Mouse (Mus musculus): ENCODE data around the gene Dnase1l1. TPM values are rescaled to one million over a fixed set of nuclear protein-coding genes. Genes with fewer than 3 reads are reported as not detected.

Dnase1l1 gene
- polyA plus RNA-seq (2016; fragmentation: Nextera tagmentation; extraction: Ambion mirVana) = 9.9 and 11.6 TPM in 2 replicates

GRCm38 (mm10) chrX:74281732-74282394 is at the start of gene Dnase1l1, which contains the start of gene Taz:
Gene Dnase1l1 (minus strand): TSS chrX:74282337.
Gene Taz (plus strand): TSS chrX:74281912.
- H3K4me3 ChIP-seq (replicated peaks) = peak within 1 kb of the TSS; percentile 60
- H3K4me2 ChIP-seq = peak within 1 kb of the TSS; percentile 69
- WGBS = 14% methylated on average over 16 of the region's 16 CpGs
- no peaks in the 10 kb centered on the region for H3K36me3 ChIP-seq
- no peaks in the 10 kb centered on the region for H3K9me3 ChIP-seq
- peak within 1 kb of the TSS; percentile 73 for H3K9ac ChIP-seq (replicated peaks)
- peak; percentile 92 for ATAC-seq (ENCODE audit: insufficient number of reproducible peaks, insufficient read depth, low FRiP score, low TSS enrichment, low read depth)
- peak within 1 kb of the TSS; percentile 84 for H3K27ac ChIP-seq
- peaks cover 10% of the 10 kb centered on the region; the same call in 1 of the 2 replicates for H3K4me1 ChIP-seq (replicated peaks)
- H3K27me3 ChIP-seq = peaks cover 17% of the 10 kb centered on the region

GRCm38 (mm10) chrX:74330166-74330930 is 48.2 kb upstream of the Dnase1l1 start:
- 49% methylated on average over 2 of the region's 2 CpGs for WGBS
- no peaks in the 10 kb centered on the region for H3K27me3 ChIP-seq
- ATAC-seq (ENCODE audit: insufficient number of reproducible peaks, insufficient read depth, low FRiP score, low TSS enrichment, low read depth) = no peak
- H3K4me2 ChIP-seq = peak overlapping the region; percentile 66
- peak overlapping the region; percentile 60; the same call in 1 of the 2 replicates for H3K9ac ChIP-seq (replicated peaks)
- peaks cover 34% of the 10 kb centered on the region for H3K36me3 ChIP-seq
- H3K4me3 ChIP-seq (replicated peaks) = peak overlapping the region; percentile 49
- H3K4me1 ChIP-seq (replicated peaks) = no peaks in the 10 kb centered on the region; the same call in none of the 2 replicates
- H3K27ac ChIP-seq = no peak overlapping the region
- no peaks in the 10 kb centered on the region for H3K9me3 ChIP-seq

GRCm38 (mm10) chrX:74329215-74329671 is 47.1 kb upstream of the Dnase1l1 start:
- peak overlapping the region; percentile 66 for H3K4me2 ChIP-seq
- H3K9me3 ChIP-seq = no peaks in the 10 kb centered on the region
- peak overlapping the region; percentile 60 for H3K9ac ChIP-seq (replicated peaks)
- ATAC-seq (ENCODE audit: insufficient number of reproducible peaks, insufficient read depth, low FRiP score, low TSS enrichment, low read depth) = peak; percentile 35; the same call in 1 of the 2 replicates
- H3K36me3 ChIP-seq = peaks cover 24% of the 10 kb centered on the region; the same call in 1 of the 2 replicates
- 24% methylated on average over 8 of the region's 10 CpGs for WGBS
- H3K4me3 ChIP-seq (replicated peaks) = peak overlapping the region; percentile 49
- H3K27me3 ChIP-seq = no peaks in the 10 kb centered on the region
- H3K27ac ChIP-seq = 0 out of 2 replicates have a peak overlapping the region, but pooled peaks have one; percentile 80
- no peaks in the 10 kb centered on the region; the same call in none of the 2 replicates for H3K4me1 ChIP-seq (replicated peaks)

- no peaks in the 10 kb centered on the region for H3K27me3 ChIP-seq
Observed at GRCm38 (mm10) chrX:74328725-74329161, 46.6 kb upstream of the Dnase1l1 start, which contains the start of gene Plxna3. Gene Plxna3 (plus strand): TSS chrX:74329066.

DNA sequence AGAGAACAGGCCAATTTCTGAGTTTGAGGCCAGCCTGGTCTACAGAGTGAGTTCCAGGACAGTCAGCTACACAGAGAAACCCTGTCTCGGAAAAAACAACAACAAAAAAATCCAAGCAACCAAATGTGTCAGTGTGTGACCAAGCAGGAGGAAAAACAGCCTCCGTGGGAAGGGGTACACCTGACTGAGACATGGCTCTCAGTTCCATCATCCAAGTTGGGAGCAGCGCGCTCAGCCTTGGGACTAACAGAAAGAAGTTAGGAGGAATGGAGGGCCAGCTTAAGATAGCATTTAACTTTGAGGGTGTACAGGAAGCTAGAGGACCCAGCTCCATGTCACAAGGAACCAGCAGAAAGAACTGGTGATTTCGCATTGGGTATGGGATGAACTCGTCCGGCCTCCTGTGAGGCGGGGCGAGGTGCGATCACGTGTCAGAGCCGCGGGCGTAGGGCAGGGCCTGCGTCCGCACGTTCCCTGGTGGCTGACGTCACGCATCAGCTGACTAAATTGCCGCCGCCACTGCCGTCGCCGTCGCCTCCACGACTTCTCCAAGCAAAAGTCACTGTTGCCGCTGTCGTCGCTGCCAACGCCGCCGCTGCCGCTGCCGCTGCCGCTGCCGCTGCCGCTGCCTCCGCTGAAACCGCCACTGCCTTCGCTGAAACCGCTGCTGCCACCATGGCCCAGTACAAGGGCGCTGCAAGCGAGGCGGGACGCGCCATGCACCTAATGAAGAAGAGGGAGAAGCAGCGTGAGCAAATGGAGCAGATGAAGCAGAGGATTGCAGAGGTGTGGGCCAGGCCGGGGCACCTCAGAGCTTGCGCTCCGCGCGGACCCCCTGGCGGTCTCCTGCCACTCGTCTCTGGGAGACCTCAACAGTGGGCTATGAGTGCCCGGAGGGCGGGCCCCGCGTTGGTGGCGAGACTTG is 30.7 kb upstream of the Dnase1l1 start, which contains the start of gene Fam50a:
TSS of gene Fam50a (plus strand) at position 494 of the 925 bp plus-strand sequence.
- Histone ChIP-seq H3K9ac (replicated peaks) (peak within 1 kb of the TSS; percentile 77), H3K9me3 (no peaks in the 10 kb centered on the region), H3K27me3 (no peaks in the 10 kb centered on the region), H3K4me3 (replicated peaks) (peak within 1 kb of the TSS; percentile 62), H3K4me1 (replicated peaks) (no peaks in the 10 kb centered on the region), H3K4me2 (peak within 1 kb of the TSS; percentile 68), H3K27ac (peak within 1 kb of the TSS; percentile 84), H3K36me3 (peaks cover 36% of the 10 kb centered on the region)
- WGBS = 17% methylated on average over 56 of the region's 59 CpGs
- peak; percentile 94 for ATAC-seq (ENCODE audit: insufficient number of reproducible peaks, insufficient read depth, low FRiP score, low TSS enrichment, low read depth)

More at GRCm38 (mm10) chrX:74328725-74329161, 46.6 kb upstream of the Dnase1l1 start, which contains the start of gene Plxna3:
- peak within 1 kb of the TSS; percentile 80; the same call in 1 of the 2 replicates for H3K27ac ChIP-seq
- H3K4me1 ChIP-seq (replicated peaks) = no peaks in the 10 kb centered on the region; the same call in none of the 2 replicates
- peak within 1 kb of the TSS; percentile 49 for H3K4me3 ChIP-seq (replicated peaks)
- peaks cover 19% of the 10 kb centered on the region; the same call in 1 of the 2 replicates for H3K36me3 ChIP-seq
- H3K4me2 ChIP-seq = peak within 1 kb of the TSS; percentile 66
- H3K9ac ChIP-seq (replicated peaks) = peak within 1 kb of the TSS; percentile 60
- no peaks in the 10 kb centered on the region for H3K9me3 ChIP-seq
- peak; percentile 92 for ATAC-seq (ENCODE audit: insufficient number of reproducible peaks, insufficient read depth, low FRiP score, low TSS enrichment, low read depth)
- WGBS = 13% methylated on average over 29 of the region's 30 CpGs

GRCm38 (mm10) chrX:74304867-74305700 is 22.9 kb upstream of the Dnase1l1 start, which contains the start of gene Gdi1:
Gene Gdi1 (plus strand): TSS chrX:74304998.
- Histone ChIP-seq H3K36me3 (peaks cover 73% of the 10 kb centered on the region), H3K4me3 (replicated peaks) (peak within 1 kb of the TSS; percentile 58), H3K27ac (peak within 1 kb of the TSS; percentile 90), H3K9me3 (no peaks in the 10 kb centered on the region), H3K4me2 (peak within 1 kb of the TSS; percentile 75), H3K27me3 (no peaks in the 10 kb centered on the region), H3K9ac (replicated peaks) (peak within 1 kb of the TSS; percentile 68), H3K4me1 (replicated peaks) (no peaks in the 10 kb centered on the region; the same call in 1 of the 2 replicates)
- 16% methylated on average over 37 of the region's 41 CpGs for WGBS
- ATAC-seq (ENCODE audit: insufficient number of reproducible peaks, insufficient read depth, low FRiP score, low TSS enrichment, low read depth) = peak; percentile 50

DNA sequence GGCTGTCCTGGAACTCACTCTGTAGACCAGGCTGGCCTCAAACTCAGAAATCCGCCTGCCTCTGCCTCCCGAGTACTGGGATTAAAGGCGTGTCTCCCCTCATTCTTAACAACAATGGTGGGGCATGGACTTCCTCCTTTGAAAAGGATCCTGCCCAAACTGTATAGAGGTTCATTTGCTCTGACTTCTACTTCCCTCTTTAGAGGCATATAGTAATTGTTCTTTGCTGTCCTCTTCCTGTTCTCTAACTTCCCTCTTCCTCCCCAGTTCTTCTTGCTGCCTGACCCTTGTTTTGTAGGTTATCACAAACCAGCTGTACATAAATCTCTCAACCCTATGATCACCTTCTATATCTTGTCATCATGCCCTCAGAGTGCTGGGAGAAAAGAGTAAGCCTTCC is 17.6 kb upstream of the Dnase1l1 start:
- H3K9me3 ChIP-seq = no peaks in the 10 kb centered on the region
- no peak overlapping the region for H3K4me2 ChIP-seq
- no peak for ATAC-seq (ENCODE audit: insufficient number of reproducible peaks, insufficient read depth, low FRiP score, low TSS enrichment, low read depth)
- H3K4me3 ChIP-seq (replicated peaks) = no peak overlapping the region
- peaks cover 45% of the 10 kb centered on the region for H3K36me3 ChIP-seq
- H3K27me3 ChIP-seq = no peaks in the 10 kb centered on the region; the same call in 1 of the 2 replicates
- no peak overlapping the region for H3K9ac ChIP-seq (replicated peaks)
- no peaks in the 10 kb centered on the region for H3K4me1 ChIP-seq (replicated peaks)
- 76% methylated on average over 3 of the region's 3 CpGs for WGBS
- H3K27ac ChIP-seq = no peak overlapping the region

DNA sequence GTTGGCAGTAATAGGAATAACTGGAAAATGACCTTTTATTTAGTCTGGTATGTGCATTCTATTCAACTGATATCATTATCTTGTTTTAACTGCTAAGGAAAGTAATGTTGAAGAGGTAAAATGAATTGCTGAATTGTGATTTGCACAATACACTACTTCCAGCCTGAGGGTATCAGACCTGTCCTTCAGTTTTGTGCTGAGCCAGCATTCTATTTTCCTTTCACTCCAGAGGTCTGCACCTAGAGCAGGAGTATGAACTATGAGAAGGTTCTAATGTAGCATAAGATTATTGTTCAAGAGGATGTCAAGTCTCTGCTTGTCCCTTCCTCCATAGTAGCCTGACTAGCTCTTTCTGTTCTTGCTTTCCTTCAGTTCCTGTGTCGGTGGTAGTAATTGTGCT is 16.2 kb upstream of the Dnase1l1 start:
- no peak overlapping the region for H3K4me3 ChIP-seq (replicated peaks)
- no peak for ATAC-seq (ENCODE audit: insufficient number of reproducible peaks, insufficient read depth, low FRiP score, low TSS enrichment, low read depth)
- H3K9ac ChIP-seq (replicated peaks) = no peak overlapping the region
- no peak overlapping the region for H3K27ac ChIP-seq
- WGBS = 100% methylated on average over 1 of the region's 1 CpGs
- no peaks in the 10 kb centered on the region for H3K4me1 ChIP-seq (replicated peaks)
- H3K36me3 ChIP-seq = peaks cover 38% of the 10 kb centered on the region
- H3K4me2 ChIP-seq = no peak overlapping the region
- H3K9me3 ChIP-seq = no peaks in the 10 kb centered on the region
- H3K27me3 ChIP-seq = no peaks in the 10 kb centered on the region; the same call in 1 of the 2 replicates

DNA sequence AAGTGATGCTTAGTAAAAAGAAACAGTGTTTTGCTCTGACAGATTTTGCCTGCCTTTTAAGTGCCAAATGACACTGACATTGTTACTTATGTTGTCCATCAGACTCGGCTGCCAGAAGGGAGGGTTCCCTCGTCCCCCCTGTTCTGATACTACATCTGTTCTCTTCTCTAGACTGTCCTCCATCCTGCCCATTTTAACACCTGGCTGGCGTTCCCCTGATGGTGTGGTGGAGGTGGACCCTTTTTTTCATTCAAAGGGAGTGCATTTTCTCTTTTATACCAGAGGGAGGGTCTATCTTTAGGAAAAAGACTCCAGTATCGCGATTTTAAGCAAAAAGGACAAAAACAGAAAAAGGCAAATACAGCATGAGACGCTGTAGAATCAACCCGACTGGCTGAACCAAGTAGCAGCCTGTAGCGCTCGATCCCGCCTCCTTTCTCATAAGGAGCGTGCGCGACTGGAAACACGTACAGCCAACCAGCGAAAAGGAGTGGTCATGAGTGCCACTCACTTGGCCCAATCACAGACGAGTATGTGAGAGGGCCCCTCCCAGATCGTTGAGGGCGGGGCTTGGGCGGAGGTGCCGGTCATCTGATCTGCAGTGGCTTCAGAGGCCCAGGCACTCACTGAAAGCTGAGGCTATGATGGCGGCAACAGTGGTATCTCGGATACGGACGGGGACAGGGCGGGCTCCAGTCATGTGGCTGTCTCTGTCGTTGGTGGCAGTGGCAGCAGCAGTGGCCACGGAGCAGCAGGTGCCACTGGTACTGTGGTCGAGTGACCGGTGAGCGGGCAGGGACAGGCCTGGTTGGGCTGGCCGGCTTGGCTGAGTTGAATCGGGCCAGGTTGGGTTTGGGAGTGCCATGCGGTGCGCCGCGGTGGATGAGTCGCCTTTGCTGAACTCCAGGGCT is 14.7 kb upstream of the Dnase1l1 start, which contains the start of gene Atp6ap1:
TSS of gene Atp6ap1 (plus strand) at position 560 of the 911 bp plus-strand sequence.
- H3K4me3 ChIP-seq (replicated peaks) = peak within 1 kb of the TSS; percentile 62
- no peaks in the 10 kb centered on the region for H3K4me1 ChIP-seq (replicated peaks)
- H3K27me3 ChIP-seq = no peaks in the 10 kb centered on the region; the same call in 1 of the 2 replicates
- no peaks in the 10 kb centered on the region for H3K9me3 ChIP-seq
- ATAC-seq (ENCODE audit: insufficient number of reproducible peaks, insufficient read depth, low FRiP score, low TSS enrichment, low read depth) = peak; percentile 96
- peak within 1 kb of the TSS; percentile 63 for H3K4me2 ChIP-seq
- H3K27ac ChIP-seq = peak within 1 kb of the TSS; percentile 62; the same call in 1 of the 2 replicates
- H3K9ac ChIP-seq (replicated peaks) = peak within 1 kb of the TSS; percentile 67
- peaks cover 22% of the 10 kb centered on the region for H3K36me3 ChIP-seq
- 13% methylated on average over 37 of the region's 37 CpGs for WGBS

Data from limb, embryonic 12.5 days (tissue).